Mouse (Mus musculus) neural tube, embryonic 10.5 days (tissue): ENCODE data around the gene H2-Ke6.
"Not testable (repeated sequence)": the region's sequence is repeated elsewhere in the genome, so short reads cannot be mapped to it uniquely, and the experiment has no call there.

Experiments
- DNase-seq: peaks from one replicate; pipeline ENCODE4 v3.0.0-alpha.2; 2017; ENCODE audit warnings: low spot score; ENCODE audit errors: extremely low spot score

Gene H2-Ke6

DNA sequence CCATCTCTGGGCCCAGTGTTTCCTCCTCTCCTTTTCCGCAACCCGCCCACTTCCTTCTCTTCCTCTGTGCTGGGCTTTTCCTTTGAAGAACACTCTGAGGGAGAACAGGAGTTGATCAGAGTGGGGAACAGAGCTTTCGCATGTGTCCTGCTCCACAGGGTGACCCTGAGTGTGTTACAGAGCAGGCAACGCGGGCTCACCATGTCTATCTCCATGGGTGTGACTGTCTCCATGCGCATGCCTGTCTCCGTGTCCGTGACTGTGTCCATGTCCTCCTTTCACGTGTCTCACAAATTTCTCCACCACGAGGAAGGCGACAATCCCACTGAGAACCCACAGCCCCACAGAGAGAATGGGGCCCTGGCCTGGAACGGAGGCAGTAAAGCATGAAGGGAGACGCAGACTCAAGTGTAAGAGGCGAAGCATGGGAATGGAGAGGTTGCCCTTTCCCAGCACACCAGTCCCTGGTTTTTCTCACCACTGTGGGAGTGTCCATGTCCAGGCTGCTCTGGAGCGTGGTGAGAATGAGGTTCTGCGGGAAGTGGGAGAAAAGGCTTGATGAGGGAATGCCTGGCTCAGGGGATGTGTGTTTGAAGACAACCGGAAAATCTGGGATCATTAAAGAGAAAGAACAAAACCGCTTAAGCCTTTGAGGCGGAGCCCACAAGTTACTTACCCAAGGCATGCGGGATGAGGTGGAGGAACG, 2.2 kb upstream of the H2-Ke6 start:
- DNase-seq: no peak

DNA sequence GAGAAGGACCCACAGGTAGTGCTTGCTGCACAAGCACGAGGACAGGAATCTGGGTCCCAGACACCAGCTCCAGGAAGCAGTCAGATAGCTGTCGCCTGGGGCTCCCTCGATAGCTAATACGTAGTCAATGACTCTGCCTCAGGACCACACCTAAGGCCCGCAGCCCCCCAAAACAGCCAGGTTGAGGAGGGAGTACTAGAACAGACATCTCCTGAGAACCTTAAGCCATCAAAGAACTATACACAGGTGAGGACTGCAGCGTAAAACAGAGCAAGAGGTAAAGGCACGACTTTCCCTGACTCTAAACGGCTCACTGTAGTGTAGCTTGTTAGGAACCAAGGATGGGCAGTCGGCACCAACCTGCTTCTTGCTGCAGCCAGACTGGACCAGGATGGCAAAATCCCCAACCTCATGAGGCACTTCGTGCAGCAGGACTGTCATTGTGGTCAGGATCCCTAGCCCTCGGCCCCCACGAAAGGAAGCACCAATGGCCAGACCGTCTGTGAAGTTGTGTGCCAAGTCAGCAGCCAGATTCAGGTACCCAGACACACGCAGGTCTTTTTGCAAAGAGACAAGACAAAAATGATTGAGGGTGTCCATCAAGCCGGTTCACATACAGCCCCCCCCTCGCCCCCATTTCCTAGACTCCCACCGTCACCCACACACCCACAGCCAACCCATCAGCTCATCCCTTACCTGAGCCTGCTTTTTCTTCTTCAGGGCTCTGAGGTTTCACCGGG, 1.5 kb upstream of the H2-Ke6 start:
- DNase-seq: no peak

DNA sequence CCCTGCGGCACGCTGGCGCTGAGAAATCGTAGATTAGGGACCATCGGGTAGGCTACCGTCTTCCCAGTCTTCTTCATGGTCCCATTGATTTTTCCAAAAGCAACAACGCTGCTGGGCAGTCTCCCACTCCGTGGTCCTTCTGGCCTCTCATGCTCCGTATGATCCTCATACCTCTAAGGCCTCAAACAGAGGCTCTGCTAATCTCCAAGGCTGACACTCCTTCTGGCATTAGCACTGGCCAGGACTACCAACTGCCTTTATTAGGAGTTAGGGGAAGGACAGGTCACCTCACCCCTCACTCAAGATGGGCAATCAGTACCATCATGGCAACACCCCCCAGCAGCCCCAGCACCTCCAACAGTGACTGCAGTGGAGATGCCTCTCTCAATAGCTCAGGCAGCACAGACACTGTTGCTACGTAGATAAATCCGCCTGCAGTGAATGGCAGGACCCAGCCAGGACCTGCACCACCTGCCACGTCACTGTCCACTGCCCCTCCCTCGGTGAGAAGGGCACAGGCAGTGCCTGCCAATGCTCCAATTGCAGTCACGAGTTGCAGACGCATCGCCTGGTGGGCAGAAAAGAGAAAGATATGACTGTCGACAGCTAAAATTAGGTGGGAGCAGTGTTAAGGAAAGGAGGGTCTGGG, 765 bp upstream of the H2-Ke6 start:
- DNase-seq: no peak

DNA sequence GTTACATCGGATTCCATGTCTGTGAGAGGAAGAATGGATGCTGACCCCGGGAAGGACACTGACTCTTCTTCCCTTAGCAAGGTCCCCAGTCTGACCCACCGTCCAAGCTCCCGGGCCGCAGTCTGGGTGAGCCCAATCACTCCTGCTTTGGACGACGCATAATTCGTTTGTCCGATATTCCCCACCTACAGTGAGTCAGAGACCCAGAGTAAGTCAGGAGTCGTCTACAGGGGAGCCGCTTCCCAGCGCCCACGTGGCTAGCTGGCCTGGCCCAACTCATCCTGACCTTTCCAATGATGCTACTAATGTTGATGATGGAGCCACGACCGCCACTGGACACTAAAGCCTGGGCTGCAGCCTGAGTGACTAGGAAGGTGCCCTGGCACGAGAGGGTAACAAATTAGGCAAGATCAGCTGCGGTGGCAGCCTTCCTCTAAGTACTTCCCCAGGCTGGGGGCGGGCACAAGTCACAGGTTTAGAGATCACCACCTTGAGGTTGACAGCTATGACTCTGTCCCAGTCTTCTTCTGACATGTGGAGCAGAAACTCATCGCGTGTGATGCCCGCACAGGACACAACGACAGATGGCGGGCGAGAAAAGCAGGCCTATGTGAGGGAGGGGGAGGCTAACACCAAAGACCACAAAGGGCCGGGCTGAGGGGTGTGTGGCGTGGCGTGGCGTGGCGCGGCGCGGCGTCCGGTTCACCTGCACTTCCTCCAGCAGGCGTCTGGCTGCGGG, 774 bp downstream of the H2-Ke6 start:
- DNase-seq: peak; percentile 39

DNA sequence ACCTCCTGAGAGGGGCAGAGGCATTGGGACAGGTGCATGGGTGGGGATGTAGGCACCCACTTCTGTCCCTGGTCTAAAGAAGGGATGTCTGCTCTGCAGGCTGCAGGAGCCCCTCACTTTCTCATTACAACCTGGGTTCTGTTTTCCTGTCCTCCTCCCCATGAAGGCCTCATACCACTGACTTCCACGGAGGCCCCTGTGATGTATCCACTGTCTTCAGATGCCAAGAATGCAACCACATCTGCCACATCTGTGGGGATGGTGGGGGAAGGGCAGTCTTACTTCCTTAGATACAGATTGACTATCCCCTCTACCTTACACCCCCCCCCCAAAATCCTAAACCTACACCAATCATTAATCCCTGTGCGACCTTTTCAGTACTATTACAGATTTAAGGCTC, 1.6 kb downstream of the H2-Ke6 start:
- DNase-seq: no peak

DNA sequence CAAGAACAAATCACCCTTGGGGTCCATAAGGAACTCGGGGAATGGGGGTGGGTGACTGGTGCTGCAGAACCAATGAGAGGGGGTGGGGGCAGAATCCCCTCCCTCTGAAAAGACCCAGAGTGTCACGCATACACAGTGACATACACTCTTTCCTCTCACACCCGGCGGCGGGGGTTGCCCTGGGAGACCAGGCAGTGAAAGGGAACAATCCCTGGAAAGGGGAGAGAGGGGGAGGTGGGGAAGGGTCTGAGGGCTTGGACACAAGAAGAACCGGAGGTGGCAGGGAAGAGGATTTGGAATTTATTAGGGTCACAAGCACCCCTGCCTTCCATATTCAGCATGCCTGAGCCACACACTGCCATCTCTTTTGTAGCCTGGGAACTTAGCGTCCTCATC, 2.1 kb downstream of the H2-Ke6 start:
- peak; percentile 90 for DNase-seq

DNA sequence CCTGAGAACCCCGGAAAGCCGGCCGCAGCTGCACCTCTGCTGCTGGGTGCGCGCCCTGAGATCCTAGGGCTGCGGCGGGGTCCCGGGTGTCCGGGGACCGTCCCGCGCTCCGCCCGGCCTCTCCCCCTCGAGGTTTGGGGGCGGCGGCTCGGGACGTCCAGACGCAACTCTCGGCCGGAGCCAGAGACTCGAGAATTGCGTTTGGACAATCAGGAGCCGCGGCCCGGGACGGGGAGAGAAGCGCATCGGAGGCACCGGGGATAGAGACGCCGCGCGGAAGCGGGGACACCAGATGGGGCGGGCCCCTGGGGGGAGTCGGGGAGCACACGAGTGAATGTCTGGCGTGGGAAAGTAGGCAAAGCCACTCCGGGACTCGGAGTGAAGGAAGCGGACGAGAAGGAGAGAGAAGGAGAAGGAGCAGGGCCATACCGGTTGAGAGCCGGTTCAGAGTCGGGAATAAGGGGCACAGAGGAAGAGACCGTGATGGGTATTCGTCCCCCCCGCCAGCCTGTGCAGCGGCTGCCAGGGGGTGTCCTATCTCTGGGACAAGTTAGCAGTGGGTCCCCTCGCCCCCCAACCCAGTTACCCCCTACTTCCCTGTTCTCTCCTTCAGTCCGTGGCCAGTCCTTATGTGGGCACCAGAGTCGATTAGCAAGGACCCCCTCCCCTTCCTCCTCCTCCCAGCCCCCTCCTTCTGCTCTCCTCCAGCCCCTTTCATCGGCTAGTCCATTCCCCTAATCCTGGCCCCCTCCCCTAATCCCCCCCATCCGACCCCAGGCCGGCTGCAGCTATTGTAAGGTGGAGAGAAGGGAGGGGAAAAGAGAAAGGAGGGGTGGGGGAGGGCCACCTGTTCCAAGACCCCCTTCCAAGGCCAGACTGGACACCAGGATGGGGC, 2.8 kb downstream of the H2-Ke6 start:
- DNase-seq: peak; percentile 78

DNA sequence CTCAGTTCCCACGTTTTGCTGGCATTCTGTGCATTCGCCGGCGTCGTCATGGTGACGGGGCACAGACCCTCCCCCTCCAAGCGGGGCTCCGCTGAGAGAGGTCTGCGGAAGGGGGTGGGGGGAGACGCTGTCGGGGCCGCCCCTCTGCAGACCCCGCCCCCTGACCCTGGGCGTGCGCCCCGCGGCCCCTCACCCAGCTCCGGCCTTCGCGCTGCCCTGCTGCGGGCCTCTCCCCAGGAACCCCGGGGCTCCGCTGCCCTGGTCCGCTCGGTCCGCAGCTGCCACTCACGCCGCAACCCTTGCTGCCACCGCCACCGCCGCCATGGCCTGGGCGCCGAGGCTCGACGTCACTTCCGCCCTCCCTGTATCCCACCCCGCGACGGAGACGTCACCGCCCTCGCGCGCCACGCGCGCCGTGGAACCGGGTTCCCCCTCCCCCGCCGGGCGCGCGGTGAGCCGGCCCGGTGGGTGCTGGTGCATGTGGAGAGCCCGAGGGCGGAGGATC, 3.5 kb downstream of the H2-Ke6 start, which contains the start of gene Ring1:
Gene Ring1 (minus strand): TSS at position 364 of the 505 bp plus-strand sequence.
- peak; percentile 95 for DNase-seq

DNA sequence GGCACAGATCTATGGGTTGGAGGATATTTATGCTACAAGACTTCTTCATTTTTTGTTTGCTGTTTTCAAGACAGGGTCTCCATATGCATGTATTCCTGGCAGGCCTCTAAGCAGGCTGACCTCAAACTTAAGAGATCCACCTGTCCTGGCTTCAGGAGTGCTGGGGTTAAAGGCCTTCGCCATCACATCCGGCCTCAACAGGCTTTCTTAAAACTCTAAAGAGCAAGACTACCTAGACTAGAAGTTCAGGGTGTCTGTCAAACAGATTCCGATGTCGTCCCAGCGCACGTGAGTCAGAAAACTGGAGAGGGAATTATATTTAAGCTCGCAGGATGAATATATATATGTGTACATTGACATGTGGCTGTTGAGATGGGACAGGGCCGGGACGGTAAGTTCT, 4.2 kb downstream of the H2-Ke6 start:
- no peak for DNase-seq

DNA sequence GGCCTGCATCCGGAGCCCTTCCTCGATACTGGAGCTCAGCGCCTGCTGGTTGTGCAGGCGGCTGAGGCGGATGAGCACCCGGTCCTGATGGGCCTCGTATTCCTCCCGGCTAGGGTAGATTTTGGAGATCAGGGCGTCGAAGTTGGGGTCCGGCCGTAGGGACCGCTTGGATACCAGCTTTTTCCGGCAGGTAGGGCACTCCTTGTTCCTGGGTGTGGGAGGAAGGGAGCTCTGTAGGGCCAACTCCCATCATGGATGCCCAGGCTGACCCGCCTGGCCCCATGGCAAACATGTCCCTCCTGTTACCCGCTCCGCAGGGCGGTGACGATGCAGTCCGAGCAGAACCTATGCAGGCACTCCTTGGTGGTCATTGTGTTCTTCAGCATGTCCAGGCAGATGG, 4.9 kb downstream of the H2-Ke6 start:
- no peak for DNase-seq

DNA sequence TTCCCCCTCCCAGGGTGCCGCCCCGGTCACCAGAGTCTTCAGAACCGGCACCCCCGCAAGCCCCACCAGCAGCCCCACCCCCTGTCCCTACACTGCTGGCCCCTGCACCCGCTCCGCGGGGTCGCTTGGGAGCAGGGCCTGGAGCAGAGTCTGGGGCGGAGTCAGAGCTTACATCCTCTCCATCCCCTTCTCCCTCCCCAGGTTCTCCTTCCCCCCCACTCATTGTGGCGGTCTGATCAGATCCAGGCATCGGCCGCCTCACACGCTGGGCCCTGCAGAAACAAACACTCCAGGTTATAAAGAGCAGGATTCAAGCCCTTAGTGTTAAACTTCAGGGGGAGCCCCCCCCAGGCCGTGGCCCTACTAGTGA, 5.5 kb downstream of the H2-Ke6 start:
- DNase-seq: no peak

DNA sequence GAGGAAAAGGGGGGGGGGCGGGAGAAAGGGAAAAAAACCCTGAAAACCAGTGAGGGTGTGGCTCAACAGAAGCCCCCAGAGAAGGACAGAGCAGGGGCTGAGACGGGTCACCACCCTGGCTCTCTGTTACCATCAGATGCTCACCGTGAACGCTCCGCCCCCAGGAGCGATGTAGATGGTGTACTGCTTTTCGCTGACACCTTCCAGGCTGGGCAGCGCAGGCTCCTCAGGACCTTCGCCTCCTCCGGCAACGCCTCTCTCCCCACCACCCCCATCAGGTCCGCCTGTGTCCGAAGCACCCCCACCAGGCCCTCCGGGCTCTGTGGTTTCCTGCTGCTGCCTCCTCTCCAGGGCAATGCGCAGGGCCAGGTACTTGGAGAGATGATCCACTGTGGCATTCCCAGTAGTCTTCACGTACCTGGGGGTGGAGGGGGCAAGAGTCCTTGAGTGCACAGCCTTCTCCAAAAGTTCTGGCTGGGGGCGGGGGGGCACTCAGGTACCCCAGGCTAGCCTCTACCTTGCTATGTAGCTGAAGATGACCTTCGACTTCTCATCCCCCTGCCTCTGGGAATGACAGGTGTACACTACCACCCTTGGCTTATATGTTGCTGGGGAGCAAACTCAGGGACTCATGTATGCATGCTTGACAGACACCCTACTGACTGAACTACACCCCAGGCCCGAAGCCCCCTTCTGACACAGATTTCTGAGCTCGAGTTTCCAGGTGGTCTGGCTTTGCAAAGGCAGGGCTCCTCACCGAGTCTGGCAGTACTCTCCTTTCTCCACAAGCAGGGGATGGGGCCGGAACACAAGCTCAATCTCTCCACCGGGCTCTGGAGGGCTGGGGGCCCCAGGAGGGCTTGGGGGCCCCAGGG, 6.1 kb downstream of the H2-Ke6 start:
- DNase-seq: no peak

DNA sequence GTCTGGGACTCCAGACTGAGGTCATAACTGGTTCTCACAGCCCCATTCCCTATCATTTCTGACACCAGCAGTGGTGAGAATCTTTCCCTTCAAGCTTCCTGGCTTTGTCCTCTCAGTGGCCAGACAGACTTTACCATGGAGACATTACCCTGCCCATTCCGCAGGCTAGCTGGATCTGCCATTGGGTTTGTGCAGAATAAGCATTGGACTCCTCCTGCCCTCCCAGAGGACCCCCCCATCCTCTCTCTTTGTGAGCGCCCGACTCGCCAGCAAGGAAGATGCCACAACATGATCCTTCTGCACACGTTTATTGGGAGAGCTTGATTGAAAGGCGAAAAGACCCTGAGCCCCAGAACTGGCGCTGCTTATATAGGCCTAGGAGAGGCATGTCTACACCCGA, 14.4 kb downstream of the H2-Ke6 start:
- DNase-seq: no peak

DNA sequence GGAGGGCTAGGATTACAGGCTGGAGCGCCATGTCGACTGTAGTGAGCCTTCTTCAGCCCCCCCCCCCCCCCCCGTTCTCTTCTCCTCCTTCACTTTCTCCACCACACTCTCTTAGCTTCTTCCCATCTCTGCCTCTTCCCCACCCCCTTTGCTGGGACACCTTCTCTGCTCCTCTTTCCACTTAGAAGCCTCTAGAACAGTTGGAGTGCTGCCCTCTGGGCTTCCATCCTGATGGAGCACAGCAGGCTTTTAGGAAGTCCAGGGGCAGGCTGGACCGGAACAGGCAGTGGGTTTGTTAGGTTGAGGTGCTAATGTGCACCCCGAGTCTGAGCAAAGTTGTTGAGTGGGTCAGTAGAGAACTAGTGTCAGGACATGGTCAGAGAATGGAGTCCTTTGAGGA, 17.7 kb downstream of the H2-Ke6 start:
- DNase-seq: no peak

DNA sequence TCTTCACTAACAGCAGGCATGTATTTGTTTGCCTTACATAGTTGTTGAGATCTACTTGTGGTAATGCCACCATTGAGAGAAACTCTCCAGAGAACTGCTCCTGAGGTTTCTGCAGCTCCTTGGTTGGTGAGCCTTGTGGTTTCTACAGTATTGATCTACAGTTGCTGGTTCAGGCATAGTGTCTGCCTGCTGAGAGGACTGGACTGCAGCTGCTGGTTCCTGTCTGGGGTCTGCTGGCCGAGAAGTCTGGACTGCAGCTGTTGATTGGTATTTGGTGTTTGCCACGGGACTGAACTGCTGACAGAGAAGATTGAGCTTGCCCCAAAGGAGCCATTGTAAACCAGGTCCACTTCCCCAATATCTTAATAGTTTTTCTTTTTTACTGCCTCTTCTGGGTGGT, 21.3 kb downstream of the H2-Ke6 start:
- no peak for DNase-seq

DNA sequence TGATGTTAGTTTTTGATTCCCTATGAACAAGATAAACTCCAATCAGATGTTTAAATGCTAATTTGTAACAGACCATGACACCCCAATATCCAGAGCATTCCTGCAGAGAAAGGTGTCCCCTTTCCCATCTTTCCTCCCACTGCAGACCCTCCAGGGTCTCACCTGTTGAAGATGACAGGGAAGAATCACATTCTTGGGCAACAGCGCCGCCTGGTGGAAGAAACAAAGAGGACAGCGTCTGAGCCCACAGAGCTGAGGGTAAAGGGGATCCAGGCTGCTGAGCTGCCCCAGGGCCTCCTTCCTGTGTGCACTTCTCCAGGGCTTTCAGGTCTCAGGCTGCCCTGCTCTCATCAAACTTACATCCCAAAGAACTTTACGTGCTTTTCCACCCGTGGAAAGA, 24.4 kb downstream of the H2-Ke6 start:
- peak; percentile 76 for DNase-seq

DNA sequence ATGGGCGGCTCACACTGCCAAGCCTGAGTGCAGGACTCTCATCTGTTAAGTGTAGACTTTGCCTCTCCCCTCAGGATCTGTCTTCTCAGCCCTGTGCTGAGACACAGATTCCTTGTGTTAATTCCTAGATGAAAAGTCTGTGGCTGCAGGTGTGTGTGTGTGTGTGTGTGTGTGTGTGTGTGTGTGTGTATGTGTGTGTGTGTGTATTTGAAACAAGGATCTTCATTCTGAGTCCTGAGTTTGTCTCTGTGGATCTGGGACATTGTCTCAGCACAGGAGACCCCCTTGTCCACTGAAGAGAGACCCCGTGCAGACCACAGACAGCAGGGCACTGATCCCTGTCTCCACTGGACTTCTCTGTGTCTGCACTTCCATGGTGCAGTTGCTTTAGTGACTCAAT, 27.1 kb downstream of the H2-Ke6 start:
- DNase-seq: not testable (repeated sequence)

DNA sequence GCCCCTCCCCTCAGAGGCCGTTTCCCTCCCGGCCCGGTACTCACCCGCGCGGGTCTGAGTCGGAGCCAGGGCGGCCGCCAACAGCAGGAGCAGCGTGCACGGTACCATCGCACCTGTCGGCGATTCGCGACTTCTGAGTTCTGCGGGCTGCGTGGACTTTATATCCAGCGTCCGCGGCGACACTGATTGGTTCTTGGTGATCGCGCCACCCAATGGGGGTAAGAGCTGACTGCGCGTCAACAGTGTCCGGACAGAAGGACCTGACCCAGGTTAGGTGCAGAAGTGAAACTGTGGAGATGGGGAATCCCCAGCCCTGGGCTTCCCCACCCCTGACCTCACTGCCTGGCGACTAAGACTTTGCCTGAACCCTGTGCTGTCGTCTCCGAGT, 27.7 kb downstream of the H2-Ke6 start, which contains the start of gene H2-K1:
Gene H2-K1 (minus strand): TSS at position 198 of the 388 bp plus-strand sequence.
- no peak for DNase-seq

DNA sequence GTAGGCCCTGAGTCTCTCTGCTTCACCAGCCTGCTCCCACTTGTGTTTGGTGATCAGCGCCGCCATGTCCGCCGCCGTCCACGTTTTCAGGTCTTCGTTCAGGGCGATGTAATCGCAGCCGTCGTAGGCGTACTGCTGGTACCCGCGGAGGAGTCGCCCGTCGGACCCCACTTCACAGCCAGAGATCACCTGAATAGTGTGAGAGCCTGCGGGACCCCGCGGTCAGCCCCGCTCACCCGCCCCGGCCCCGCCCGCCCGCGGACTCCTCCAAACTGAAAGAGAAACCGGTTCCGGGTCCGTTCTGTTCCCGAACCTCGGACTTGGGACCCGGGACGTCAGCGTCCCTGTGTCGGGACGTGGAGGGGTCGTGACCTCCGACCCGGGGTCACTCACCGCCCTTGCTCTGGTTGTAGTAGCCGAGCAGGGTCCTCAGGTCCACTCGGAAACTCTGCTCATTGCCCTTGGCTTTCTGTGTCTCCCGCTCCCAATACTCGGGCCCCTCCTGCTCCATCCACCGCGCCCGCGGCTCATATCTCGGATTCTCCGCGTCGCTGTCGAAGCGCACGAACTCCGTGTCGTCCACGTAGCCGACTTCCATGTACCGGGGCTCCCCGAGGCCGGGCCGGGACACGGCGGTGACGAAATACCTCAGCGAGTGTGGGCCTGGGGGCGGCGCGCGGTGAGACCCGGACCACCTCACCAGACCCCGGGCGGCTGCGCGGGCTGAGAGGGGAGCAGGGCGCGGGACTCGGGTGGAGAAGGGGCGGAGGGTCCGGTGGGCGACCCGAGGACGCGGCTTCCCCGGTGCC, 28.3 kb downstream of the H2-Ke6 start:
- DNase-seq: peak; percentile 59
